Mouse (Mus musculus): ENCODE results near the gene Them5.

DNA sequence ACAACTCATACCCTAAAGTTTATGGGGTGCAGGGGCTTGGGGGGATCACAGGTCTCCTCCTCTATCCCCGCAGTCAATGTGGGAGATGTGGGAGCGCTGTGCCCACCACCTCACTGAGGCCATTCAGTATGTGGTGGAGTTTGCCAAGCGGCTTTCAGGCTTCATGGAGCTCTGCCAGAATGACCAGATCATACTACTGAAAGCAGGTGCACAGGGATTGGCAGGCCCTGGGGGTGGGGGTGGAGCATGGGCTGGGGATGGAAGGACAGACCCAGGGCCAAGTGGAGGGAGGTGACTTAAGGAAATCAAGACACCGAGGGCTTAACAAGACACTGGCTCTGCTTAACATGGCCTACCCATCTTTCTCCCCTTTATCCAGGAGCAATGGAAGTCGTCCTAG is 49.1 kb downstream of the Them5 start:
- TF ChIP-seq CTCF (IDR thresholded peaks at IDR 0.05; ENCODE audit: low read depth) (no peak), EP300 (IDR thresholded peaks at IDR 0.05; ENCODE audit: low read depth) (no peak)

Data from liver, embryonic 14.5 days (tissue).